In the genomic region with DNA sequence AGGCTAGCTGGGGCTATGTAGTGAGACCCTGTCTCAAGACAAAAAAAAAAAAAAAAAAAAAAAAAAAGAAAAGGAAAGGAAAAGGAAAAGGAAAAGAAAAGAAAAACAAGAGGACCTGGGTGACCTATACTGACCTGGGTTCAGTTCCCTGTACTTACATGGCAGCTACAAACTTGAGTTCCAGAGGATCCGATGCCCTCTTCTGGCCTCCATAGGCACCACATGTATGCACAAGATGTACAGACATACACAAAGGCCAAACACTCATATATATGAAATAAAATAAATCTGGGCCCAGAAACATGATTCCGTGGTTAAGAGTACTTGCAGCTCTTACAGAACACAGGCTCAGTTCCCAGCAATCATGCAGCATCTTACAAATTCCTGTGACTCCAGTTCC, we compare ENCODE assay signal across 16 mouse cellular contexts. TPM values are rescaled to one million over a fixed set of nuclear protein-coding genes. Genes with fewer than 3 reads are reported as not detected.
DNase-seq lines count a peak whose midpoint lies in the region; ATAC-seq and TF ChIP-seq lines count a peak whose summit lies in the region.
"Had no signal": no experiment of that assay in that cellular context is flagged by ENCODE, and none has a peak within 500 bp of the region (broad histone marks: within the 10 kb centered on the region; RNA-seq: fewer than 3 reads in every experiment).

No protein-coding gene starts in this region.

- peaks cover 94% of the 10 kb centered on the region for H3K36me3 ChIP-seq in thymus, adult 2 months (ENCODE audit: control insufficient read depth, insufficient read depth, low read length)
- H3K36me3 ChIP-seq in splenic B cell, adult 2 months (ENCODE audit: control insufficient read depth, insufficient read depth, low read length, poor library complexity, severe bottlenecking): peaks cover 32% of the 10 kb centered on the region

- H3K4me1 ChIP-seq in thymus, adult 2 months (replicated peaks; ENCODE audit: control insufficient read depth, insufficient read depth, low read length): no peaks in the 10 kb centered on the region
- H3K4me1 ChIP-seq: embryonic facial prominence, embryonic 15.5 days had no signal

- peak; percentile 39 for DNase-seq in CD4-positive, CD25-positive, alpha-beta regulatory T cell, adult 2 months (ENCODE audit: low read depth, low spot score)
- no peak for DNase-seq in layer of hippocampus, adult 2 months (ENCODE audit: low spot score in 2 of 2)
- no peak for DNase-seq in layer of hippocampus, adult 11-12 months (ENCODE audit: low spot score)
- peak; percentile 8 for DNase-seq in thymus, postnatal 0 days (ENCODE audit: low spot score)
- DNase-seq in thymus, adult 2 months: no peak
- peak; percentile 40 for DNase-seq in splenic B cell, adult 2 months (ENCODE audit: low read depth, low spot score)
- no peak for DNase-seq in left cerebral cortex, postnatal 10 days (ENCODE audit: extremely low spot score in 1 of 2, low spot score in 2 of 2)
- DNase-seq: adrenal gland, postnatal 36 days; cerebellum, adult 11 months; heart, postnatal 14 days; kidney, postnatal 36 days had no signal

- H3K27ac ChIP-seq in layer of hippocampus, adult 2 months: no peak overlapping the region
- H3K27ac ChIP-seq in thymus, adult 2 months (ENCODE audit: control insufficient read depth, insufficient read depth, low read length): no peak overlapping the region
- H3K27ac ChIP-seq: embryonic facial prominence, embryonic 15.5 days had no signal

- intact Hi-C loops in left cerebral cortex, postnatal 10 days (cut with DNase I): no loop called here

- TF ChIP-seq CTCF in layer of hippocampus, adult 2 months (conservative IDR thresholded peaks at IDR 0.05): peak; percentile 55
- TF ChIP-seq CTCF in thymus, adult 2 months (IDR thresholded peaks at IDR 0.05; ENCODE audit: borderline replicate concordance, control insufficient read depth, extremely low read depth, insufficient read depth, low read length, poor library complexity): no peak

- H3K27me3 ChIP-seq in thymus, adult 2 months (ENCODE audit: control insufficient read depth, insufficient read depth, low read length): no peaks in the 10 kb centered on the region
- H3K27me3 ChIP-seq in splenic B cell, adult 2 months (ENCODE audit: control insufficient read depth, insufficient read depth, low read length, poor library complexity, severe bottlenecking): no peaks in the 10 kb centered on the region
- H3K27me3 ChIP-seq: embryonic facial prominence, embryonic 15.5 days had no signal

- WGBS in thymus, adult 2 months: 95% methylated on average over 2 of the region's 2 CpGs

- no peak for ATAC-seq in CD4-positive, CD25-positive, alpha-beta regulatory T cell, adult 4 months
- ATAC-seq: forebrain, embryonic 16.5 days; inflammation-experienced regulatory T-cells, adult 6 months; midbrain, embryonic 16.5 days had no signal

- no peak for TF ChIP-seq POLR2A in thymus, adult 2 months (IDR thresholded peaks at IDR 0.05; ENCODE audit: control insufficient read depth, extremely low read depth, insufficient read depth, low read length, poor library complexity)

- no peak overlapping the region for H3K4me3 ChIP-seq in layer of hippocampus, adult 2 months
- H3K4me3 ChIP-seq in thymus, adult 2 months (ENCODE audit: control insufficient read depth, insufficient read depth, low read length): no peak overlapping the region
- H3K4me3 ChIP-seq: embryonic facial prominence, embryonic 15.5 days had no signal

RNA-seq across cellular contexts. Expression of a gene that starts 17.6 kb away (rescaled TPM):
- 10 to 100 TPM; 40.5 to 57.0 TPM for polyA plus RNA-seq in CD4-positive, CD25-positive, alpha-beta regulatory T cell, adult 4 months (2017; shearing (Covaris generic))
- total RNA-seq in layer of hippocampus, adult 2 months (2021): 100 to 1,000 TPM; 110 to 115 TPM
- 64.9 and 66.2 TPM in 2 replicates for polyA plus RNA-seq in thymus, postnatal 0 days (2015; fragmentation: Nextera tagmentation; extraction: Ambion mirVana)
- 102 and 134 TPM in 2 replicates for polyA plus RNA-seq in thymus, adult 2 months (2012; rRNA removed)
- 100 to 1,000 TPM; 116 to 117 TPM for total RNA-seq in left cerebral cortex, postnatal 10 days (2021)

RNA-seq across cellular contexts. Expression of a gene that starts 18.0 kb away (rescaled TPM):
- 10 to 100 TPM; 36.5 to 68.4 TPM for polyA plus RNA-seq in CD4-positive, CD25-positive, alpha-beta regulatory T cell, adult 4 months (2017; shearing (Covaris generic))
- 10 to 100 TPM; 62.9 to 67.4 TPM for total RNA-seq in layer of hippocampus, adult 2 months (2021)
- polyA plus RNA-seq in thymus, postnatal 0 days (2015; fragmentation: Nextera tagmentation; extraction: Ambion mirVana): 16.2 and 22.4 TPM in 2 replicates
- polyA plus RNA-seq in thymus, adult 2 months (2012; rRNA removed): 184 and 185 TPM in 2 replicates
- 10 to 100 TPM; 41.7 to 46.1 TPM for total RNA-seq in left cerebral cortex, postnatal 10 days (2021)

RNA-seq across cellular contexts. Expression of a gene that starts 50.1 kb away (rescaled TPM):
- polyA plus RNA-seq in CD4-positive, CD25-positive, alpha-beta regulatory T cell, adult 4 months (2017; shearing (Covaris generic)): 1 to 10 TPM; 6.9 to 9.7 TPM
- total RNA-seq in layer of hippocampus, adult 2 months (2021): 1 to 10 TPM; 6.9 TPM
- 8.5 and 11.6 TPM in 2 replicates for polyA plus RNA-seq in thymus, postnatal 0 days (2015; fragmentation: Nextera tagmentation; extraction: Ambion mirVana)
- 125 and 157 TPM in 2 replicates for polyA plus RNA-seq in thymus, adult 2 months (2012; rRNA removed)
- 10 to 100 TPM in 1 of 2 experiments, 1 to 10 TPM in 1; 9.7 to 12.2 TPM for total RNA-seq in left cerebral cortex, postnatal 10 days (2021)

RNA-seq across cellular contexts. Expression of a gene that starts 51.6 kb away (rescaled TPM):
- 10 to 100 TPM; 17.8 to 34.4 TPM for polyA plus RNA-seq in CD4-positive, CD25-positive, alpha-beta regulatory T cell, adult 4 months (2017; shearing (Covaris generic))
- 10 to 100 TPM; 36.6 to 41.1 TPM for total RNA-seq in layer of hippocampus, adult 2 months (2021)
- polyA plus RNA-seq in thymus, postnatal 0 days (2015; fragmentation: Nextera tagmentation; extraction: Ambion mirVana): 26.9 and 29.4 TPM in 2 replicates
- 67.0 and 75.0 TPM in 2 replicates for polyA plus RNA-seq in thymus, adult 2 months (2012; rRNA removed)
- total RNA-seq in left cerebral cortex, postnatal 10 days (2021): 10 to 100 TPM; 29.7 to 38.5 TPM

RNA-seq across cellular contexts. Expression of a gene that starts 56.3 kb away (rescaled TPM):
- 10 to 100 TPM; 46.8 to 72.8 TPM for polyA plus RNA-seq in CD4-positive, CD25-positive, alpha-beta regulatory T cell, adult 4 months (2017; shearing (Covaris generic))
- 10 to 100 TPM; 20.2 to 20.6 TPM for total RNA-seq in layer of hippocampus, adult 2 months (2021)
- polyA plus RNA-seq in thymus, postnatal 0 days (2015; fragmentation: Nextera tagmentation; extraction: Ambion mirVana): 67.9 and 68.3 TPM in 2 replicates
- 153 and 164 TPM in 2 replicates for polyA plus RNA-seq in thymus, adult 2 months (2012; rRNA removed)
- 10 to 100 TPM; 34.5 to 36.3 TPM for total RNA-seq in left cerebral cortex, postnatal 10 days (2021)

Comparison
In these comparisons a context has a peak if more than half of its experiments do, and no peak if none do; other contexts are left out.
1. DNase-seq: peak in CD4-positive, CD25-positive, alpha-beta regulatory T cell, adult 2 months (single experiment), thymus, postnatal 0 days (single experiment) and splenic B cell, adult 2 months (single experiment); none in layer of hippocampus, adult 2 months (0 of 2), layer of hippocampus, adult 11-12 months (single experiment), thymus, adult 2 months (single experiment) and left cerebral cortex, postnatal 10 days (0 of 2).
2. RNA of a gene that starts 50.1 kb away (polyA plus RNA-seq): 125 to 157 TPM in thymus, adult 2 months; 8.5 to 11.6 TPM in thymus, postnatal 0 days and 6.9 to 9.7 TPM in CD4-positive, CD25-positive, alpha-beta regulatory T cell, adult 4 months; every median in the first group is over 10 times any median in the second.